8 mouse cellular contexts compared by ENCODE assay signal in genomic region chr11:30160625-30161172, GRCm38 (mm10).
DNase-seq lines count a peak whose midpoint lies in the region; ATAC-seq and TF ChIP-seq lines count a peak whose summit lies in the region.

No protein-coding gene starts in this region.

- ATAC-seq in lung, embryonic 14.5 days (ENCODE audit: insufficient read depth): no peak
- ATAC-seq in hindbrain, embryonic 14.5 days (ENCODE audit: low FRiP score): no peak

- TF ChIP-seq POLR2A in myocyte (IDR thresholded peaks at IDR 0.05; ENCODE audit: insufficient read length, low read depth): no peak

- H3K27me3 ChIP-seq in lung, embryonic 14.5 days (ENCODE audit: insufficient read depth, low read length): no peaks in the 10 kb centered on the region
- no peaks in the 10 kb centered on the region for H3K27me3 ChIP-seq in hindbrain, embryonic 14.5 days (ENCODE audit: control insufficient read depth, insufficient read depth, low read length)
- H3K27me3 ChIP-seq in myocyte (ENCODE audit: control insufficient read depth, insufficient read depth, insufficient read length): no peaks in the 10 kb centered on the region

- no peak for TF ChIP-seq CTCF in lung, embryonic 14.5 days (IDR thresholded peaks at IDR 0.05; ENCODE audit: low read depth)

- H3K79me2 ChIP-seq in myocyte (ENCODE audit: control insufficient read depth, insufficient read depth): peaks cover 70% of the 10 kb centered on the region

- H3K27ac ChIP-seq in lung, embryonic 14.5 days (ENCODE audit: low read depth): peak overlapping the region; percentile 73; the same call in 1 of the 2 replicates
- peak overlapping the region; percentile 20; the same call in 1 of the 2 replicates for H3K27ac ChIP-seq in hindbrain, embryonic 14.5 days

- H3K36me3 ChIP-seq in lung, embryonic 14.5 days (ENCODE audit: insufficient read depth): peaks cover 20% of the 10 kb centered on the region
- peaks cover 15% of the 10 kb centered on the region; the same call in 1 of the 2 replicates for H3K36me3 ChIP-seq in hindbrain, embryonic 14.5 days (replicated peaks; ENCODE audit: control insufficient read depth, insufficient read depth)
- peaks cover 24% of the 10 kb centered on the region for H3K36me3 ChIP-seq in myocyte (ENCODE audit: control insufficient read depth, insufficient read depth)

- WGBS in lung, embryonic 14.5 days: 70% methylated on average over 4 of the region's 4 CpGs
- WGBS in hindbrain, embryonic 14.5 days: 83% methylated on average over 4 of the region's 4 CpGs

- peaks cover 14% of the 10 kb centered on the region for H3K4me1 ChIP-seq in lung, embryonic 14.5 days (ENCODE audit: insufficient read depth)
- peaks cover 14% of the 10 kb centered on the region; the same call in 1 of the 2 replicates for H3K4me1 ChIP-seq in hindbrain, embryonic 14.5 days (replicated peaks; ENCODE audit: control insufficient read depth, insufficient read depth, low read length)

- no peak overlapping the region for H3K4me3 ChIP-seq in lung, embryonic 14.5 days (ENCODE audit: low read depth, low read length)
- no peak overlapping the region for H3K4me3 ChIP-seq in hindbrain, embryonic 14.5 days (replicated peaks; ENCODE audit: low read length)
- no peak overlapping the region for H3K4me3 ChIP-seq in myocyte

- no peak for DNase-seq in lung, embryonic 14.5 days
- no peak for DNase-seq in lung, postnatal 4 days
- DNase-seq in c-Kit-positive CD71-positive TER-119-negative erythroid progenitor cells, embryonic 14.5 days (ENCODE audit: low read depth): peak; percentile 52
- DNase-seq in hindbrain, embryonic 14.5 days (ENCODE audit: low spot score): no peak
- DNase-seq in Muller cell, postnatal 12 days (ENCODE audit: inconsistent ontology term): no peak
- DNase-seq in adrenal gland, postnatal 36 days: no peak
- no peak for DNase-seq in ovary, postnatal 10 days (ENCODE audit: low spot score)

- no peak overlapping the region for H3ac ChIP-seq in myocyte (ENCODE audit: control insufficient read depth, insufficient read length)

- no peak overlapping the region for H3K9ac ChIP-seq in lung, embryonic 14.5 days
- no peak overlapping the region for H3K9ac ChIP-seq in hindbrain, embryonic 14.5 days

- no peaks in the 10 kb centered on the region for H3K9me3 ChIP-seq in lung, embryonic 14.5 days (ENCODE audit: low read depth, low read length)
- no peaks in the 10 kb centered on the region for H3K9me3 ChIP-seq in hindbrain, embryonic 14.5 days (ENCODE audit: control insufficient read depth, low read length)

- H3K4me2 ChIP-seq in lung, embryonic 14.5 days: no peak overlapping the region
- no peak overlapping the region for H3K4me2 ChIP-seq in hindbrain, embryonic 14.5 days (replicated peaks)
- H3K4me2 ChIP-seq in myocyte (ENCODE audit: low read depth): peak overlapping the region; percentile 57

TF ChIP-seq in myocyte, 11 proteins besides CTCF, POLR2A, EP300 and RAD21:
- TF ChIP-seq TCF3 (IDR thresholded peaks at IDR 0.05; ENCODE audit: insufficient read length, low read depth) (no peak), E2F4 (IDR thresholded peaks at IDR 0.05; ENCODE audit: insufficient read depth) (no peak), MAX (IDR thresholded peaks at IDR 0.05; ENCODE audit: low read depth) (no peak), USF1 (IDR thresholded peaks at IDR 0.05; ENCODE audit: low read depth) (no peak), CEBPB (IDR thresholded peaks at IDR 0.05; ENCODE audit: insufficient read depth, poor library complexity, severe bottlenecking) (no peak), REST (IDR thresholded peaks at IDR 0.05; ENCODE audit: insufficient read depth, insufficient read length) (no peak), SRF (IDR thresholded peaks at IDR 0.05; ENCODE audit: control insufficient read depth, insufficient read length, low read depth) (no peak), TCF12 (IDR thresholded peaks at IDR 0.05; ENCODE audit: insufficient read depth, poor library complexity, severe bottlenecking) (no peak), MYOD1 (IDR thresholded peaks at IDR 0.05; ENCODE audit: control insufficient read depth in 1 of 3, insufficient read length in 2 of 3, low read depth in 2 of 3) (no peak), MYOG (IDR thresholded peaks at IDR 0.05; ENCODE audit: control insufficient read depth in 1 of 3, insufficient read depth in 1 of 3, insufficient read length in 2 of 3, low read depth in 2 of 3) (no peak), POLR2AphosphoS2 (IDR thresholded peaks at IDR 0.05; ENCODE audit: insufficient read length, low read depth) (no peak)
